Mouse (Mus musculus) cerebellum, adult 11-12 months (tissue): Measurements from ENCODE around the gene Tut4.

Experiments
- DNase-seq: peaks from one replicate; pipeline ENCODE4 v3.0.0; 2022

Tut4 gene

DNA sequence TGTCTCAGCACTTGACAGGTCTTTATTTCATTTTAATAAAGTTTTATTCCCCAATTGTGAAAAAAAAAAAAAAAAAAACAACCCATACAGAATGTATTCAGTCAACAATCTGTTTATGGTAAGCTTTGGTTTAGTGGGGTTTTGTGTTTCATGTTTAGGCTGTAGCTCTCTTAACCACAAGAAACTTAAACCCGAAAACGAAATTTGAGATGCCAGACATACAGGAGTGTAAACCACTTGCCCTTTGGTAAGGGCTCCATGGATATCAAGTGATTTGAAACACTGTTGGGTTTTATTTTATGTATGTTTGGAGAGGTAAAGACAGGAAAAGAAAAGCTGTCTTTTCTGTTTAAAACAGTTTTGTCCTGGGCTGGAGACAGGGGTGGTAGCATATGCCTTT is 80.5 kb downstream of the Tut4 start:
- no peak for DNase-seq

DNA sequence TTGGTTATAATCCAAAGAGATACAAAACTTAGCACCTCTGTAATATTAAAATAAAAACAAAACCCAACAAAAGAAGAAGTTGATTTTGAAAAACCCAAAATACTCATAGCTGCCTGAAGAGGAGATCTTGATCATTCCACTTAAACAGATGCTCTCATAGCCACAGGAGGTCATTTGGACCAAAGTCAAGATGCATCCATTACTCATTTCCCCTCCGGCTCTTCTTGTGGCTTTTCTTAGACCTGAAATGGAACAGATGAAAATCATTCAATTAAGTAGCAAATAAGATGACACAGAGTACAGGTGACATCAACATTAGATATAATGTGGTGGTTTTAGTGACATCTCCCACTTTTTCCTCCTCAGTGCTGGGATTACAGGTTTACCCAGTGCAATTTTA is 105.8 kb downstream of the Tut4 start:
- DNase-seq: no peak

DNA sequence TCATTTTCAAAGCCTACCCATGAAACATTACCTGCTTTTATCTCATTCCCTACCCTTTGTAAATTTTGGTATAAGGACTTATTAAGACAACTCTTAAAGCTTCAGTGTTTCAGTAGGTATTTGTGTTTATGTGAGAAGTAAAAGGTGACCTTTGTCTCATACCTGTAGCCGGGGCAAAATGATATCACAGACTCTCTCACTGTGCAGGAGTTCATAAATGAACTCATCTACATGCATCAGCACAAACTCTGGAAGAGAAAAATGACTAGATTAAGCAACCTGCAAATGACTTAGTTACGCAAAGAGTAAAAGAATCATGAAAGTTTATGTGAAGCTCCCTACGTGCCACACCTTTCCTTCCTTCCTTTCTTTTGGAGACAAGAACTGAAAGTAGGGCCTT is 113.4 kb downstream of the Tut4 start:
- no peak for DNase-seq

DNA sequence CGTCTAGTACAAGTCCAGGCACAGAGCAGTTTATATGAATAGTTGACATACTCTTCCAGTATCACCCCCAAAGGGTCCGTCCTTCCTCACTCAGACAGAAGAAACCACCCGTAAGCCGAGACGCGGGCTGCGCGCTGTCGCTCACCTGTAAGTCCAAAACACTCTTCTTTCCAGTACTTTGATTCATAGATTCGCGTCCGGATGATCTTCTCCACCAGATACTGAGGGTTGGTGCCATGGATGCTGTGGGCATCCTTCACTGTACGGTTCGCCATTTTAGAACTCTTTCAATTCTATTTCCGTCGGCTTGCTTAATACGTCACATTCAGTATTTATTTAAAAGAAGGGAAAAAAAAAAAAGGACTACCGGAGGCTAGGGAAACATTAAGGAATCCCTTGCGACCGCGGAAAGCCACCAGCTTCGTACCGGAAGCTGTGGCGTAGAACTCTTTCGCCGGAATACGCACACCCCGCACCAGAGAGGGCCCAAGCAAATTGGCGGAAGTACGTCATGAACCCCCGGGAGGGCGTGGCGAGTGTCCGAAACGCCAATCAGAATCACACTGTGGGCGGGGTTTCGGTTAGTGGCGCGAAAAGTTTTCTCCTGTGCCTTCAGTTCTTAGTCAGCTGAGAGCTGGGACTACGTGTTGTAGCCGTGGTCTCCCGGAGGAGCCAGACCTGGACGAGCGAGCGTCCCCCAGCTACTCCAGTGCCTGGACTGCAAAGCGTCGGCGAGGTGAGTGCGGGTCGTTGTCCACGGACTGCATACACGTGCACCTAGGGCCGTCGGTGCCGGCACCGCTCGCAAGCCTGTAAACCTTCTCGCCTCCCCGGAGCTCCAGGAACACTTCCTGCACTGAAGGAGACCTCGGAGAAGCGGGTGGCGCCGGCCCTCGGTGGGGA is 119.9 kb downstream of the Tut4 start, which contains the start of the genes Prpf38a and Orc1:
Prpf38a (minus strand) TSS at position 497 of the 903 bp plus-strand sequence.
Orc1 (plus strand) TSS at position 584 of the 903 bp plus-strand sequence.
- DNase-seq: peak; percentile 94

DNA sequence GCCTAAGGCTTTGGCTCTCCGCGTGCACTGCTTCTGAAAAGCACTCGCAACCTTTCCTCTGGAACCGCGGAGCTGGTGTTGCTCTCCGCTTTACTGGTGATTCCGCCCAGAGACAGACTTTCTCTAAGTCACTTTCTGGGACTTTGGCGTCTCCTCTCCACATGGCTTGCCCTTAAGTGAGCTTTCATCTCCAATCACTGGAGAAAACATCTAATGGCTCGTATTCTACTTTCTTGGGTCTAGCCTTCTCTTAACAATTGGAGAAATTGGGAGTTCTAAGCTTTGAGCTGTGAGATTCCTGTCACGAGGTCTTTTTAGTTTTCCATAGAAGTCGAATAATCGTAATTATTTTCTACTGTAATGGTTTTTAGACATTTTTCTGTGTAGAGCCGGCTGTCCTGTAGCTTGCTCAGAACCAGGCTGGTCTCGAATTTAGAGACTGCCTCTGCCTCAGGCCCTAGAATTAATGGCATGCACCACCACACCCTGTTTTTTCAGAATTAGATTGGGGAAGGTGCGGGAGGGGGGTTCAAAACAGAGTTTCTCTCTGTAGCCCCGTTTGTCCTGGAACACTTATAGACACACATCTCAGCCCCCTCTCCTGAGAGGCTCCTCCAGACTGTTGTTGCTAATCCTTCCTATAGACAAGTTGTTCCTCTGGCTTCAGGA is 120.7 kb downstream of the Tut4 start:
- no peak for DNase-seq

DNA sequence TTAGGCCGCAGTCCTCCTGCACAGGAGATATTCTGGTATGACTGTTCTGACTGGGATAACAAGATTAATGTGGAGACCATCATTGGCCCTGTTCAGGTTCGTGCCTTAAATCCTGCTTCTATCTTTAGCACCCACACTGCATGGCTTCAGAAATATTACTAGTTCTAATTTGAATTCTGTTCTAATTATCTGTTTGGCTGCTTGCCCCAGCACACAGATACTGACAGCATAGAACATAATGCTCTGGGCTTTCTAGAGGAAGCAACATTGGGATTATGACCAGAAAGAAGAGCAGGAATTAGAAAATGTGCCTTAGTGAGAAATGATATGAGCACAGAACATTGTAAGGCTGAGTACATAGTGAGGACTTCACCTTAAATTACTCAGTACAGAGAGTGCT is 134.2 kb downstream of the Tut4 start:
- peak; percentile 26 for DNase-seq

DNA sequence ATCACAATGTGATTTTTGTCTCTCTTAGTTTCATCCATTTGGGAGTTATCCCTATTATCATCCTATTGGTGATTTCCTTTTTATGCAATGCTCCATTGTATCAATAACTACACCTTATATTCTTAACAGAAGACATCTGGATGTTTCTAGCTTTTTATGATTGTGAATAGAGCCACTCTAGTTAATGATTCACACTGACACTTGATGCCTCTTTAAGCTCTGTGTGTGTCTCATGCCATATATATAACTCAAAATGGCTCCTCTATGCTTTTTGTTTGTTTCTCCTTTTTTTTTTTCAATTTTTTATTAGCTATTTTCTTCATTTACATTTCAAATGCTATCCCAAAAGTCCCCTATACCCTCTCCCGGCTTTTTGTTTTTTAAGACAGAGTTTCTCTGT is 136.6 kb downstream of the Tut4 start:
- no peak for DNase-seq

DNA sequence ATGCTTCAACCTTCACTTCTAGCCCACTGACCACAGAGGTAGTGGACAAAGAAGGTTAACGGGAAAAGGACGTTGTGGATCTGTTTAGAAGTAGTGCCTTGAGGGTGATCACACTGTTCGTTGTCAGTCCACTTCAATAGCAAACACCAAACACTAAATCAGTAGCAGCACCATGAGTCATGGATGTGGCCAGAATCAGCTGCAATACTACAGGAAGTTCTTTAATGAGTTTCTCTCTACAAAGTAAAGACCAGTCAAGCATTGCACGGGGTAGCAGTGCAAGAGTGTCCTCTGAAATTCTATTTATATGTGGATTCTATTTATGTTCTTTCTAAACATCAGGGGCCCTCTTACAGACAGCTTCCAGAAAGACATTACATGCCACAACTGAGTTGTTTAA is 139.1 kb downstream of the Tut4 start:
- DNase-seq: no peak

DNA sequence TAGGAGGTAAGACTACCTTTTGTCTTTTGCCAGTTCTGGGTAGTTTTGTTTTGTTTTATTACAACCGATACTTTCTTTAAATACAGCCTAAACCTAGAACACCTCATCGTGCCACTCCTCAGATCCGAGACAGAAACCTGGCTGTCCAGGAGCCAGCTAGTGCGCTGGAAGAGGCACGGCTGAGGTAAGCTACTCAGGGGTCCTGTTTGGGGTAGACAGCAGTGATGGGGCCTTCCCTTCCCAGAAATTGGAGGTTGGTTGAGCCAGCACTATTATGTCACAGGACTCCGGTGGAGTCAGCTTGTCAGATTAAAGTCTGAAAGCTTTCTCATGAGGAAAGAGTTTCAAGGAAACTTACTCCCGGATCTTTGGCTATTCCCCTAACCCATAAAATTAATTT is 142.6 kb downstream of the Tut4 start:
- no peak for DNase-seq

DNA sequence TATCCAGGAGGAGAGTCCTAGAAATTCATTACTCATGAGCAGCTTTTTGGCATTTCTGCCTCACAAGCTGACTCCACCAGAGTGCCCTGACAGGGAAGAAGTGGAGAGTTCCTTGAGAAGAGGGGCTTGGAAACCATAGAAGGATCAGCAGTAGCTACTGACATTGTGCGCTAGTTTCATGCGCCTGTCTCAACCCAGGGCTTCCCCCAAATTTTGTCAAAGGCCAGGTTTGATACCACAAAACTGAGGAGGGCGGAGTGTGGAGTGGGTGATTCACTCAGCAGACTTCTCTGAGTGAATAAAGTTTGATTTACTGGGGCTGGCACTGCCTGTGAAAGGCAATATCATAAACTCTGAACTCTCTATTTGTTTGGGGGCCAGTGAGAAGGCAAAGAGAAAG is 149.4 kb downstream of the Tut4 start:
- DNase-seq: no peak
